Mouse (Mus musculus) erythroblast, embryonic 14.5 days (primary cell): ENCODE results near the gene Fubp3. TPM values are rescaled to one million over a fixed set of nuclear protein-coding genes. Genes with fewer than 3 reads are reported as not detected.

Source experiments
- H3K27me3 ChIP-seq: 2 replicates; pipeline ENCODE4 v1.6.1; 2012; ENCODE audit warnings: inconsistent platforms; ENCODE audit not compliant: control insufficient read depth
- H3K36me3 ChIP-seq: 2 replicates; pipeline ENCODE4 v1.6.1; 2012; ENCODE audit warnings: mild to moderate bottlenecking, inconsistent platforms; ENCODE audit not compliant: control insufficient read depth
- H3K4me1 ChIP-seq: 2 replicates; pipeline ENCODE4 v1.6.1; 2012; ENCODE audit warnings: inconsistent platforms; ENCODE audit not compliant: control insufficient read depth
- H3K4me3 ChIP-seq: replicated peaks from 2 replicates; pipeline ENCODE3; 2012; ENCODE audit warnings: moderate library complexity, mild to moderate bottlenecking, inconsistent platforms
- H3K9me3 ChIP-seq: 2 replicates; pipeline ENCODE4 v1.6.1; 2012; ENCODE audit warnings: low read length, inconsistent platforms, mixed read lengths; ENCODE audit not compliant: control insufficient read depth
- GATA1 ChIP-seq: IDR thresholded peaks from 2 replicates; pipeline ENCODE4 v1.6.1; 2012; ENCODE audit warnings: low read length, inconsistent platforms, mixed read lengths
- TAL1 ChIP-seq: IDR thresholded peaks from 3 replicates; pipeline ENCODE4 v1.6.1; 2012; ENCODE audit warnings: low read length, inconsistent platforms, mixed read lengths
- polyA plus RNA-seq: library from polyadenylated mRNA; stranded (reverse); fragments of >175 nt; gene quantifications from 2 replicates; pipeline ENCODE4 v1.2.3, GENCODE M21; 2012

Gene Fubp3
- polyA plus RNA-seq, 1 experiment, result 1.5 TPM

GRCm38 (mm10) chr2:31638581-31639465, 66.4 kb downstream of the Fubp3 start:
- Histone ChIP-seq H3K36me3 (no peaks in the 10 kb centered on the region), H3K9me3 (peaks cover 17% of the 10 kb centered on the region; the same call in 1 of the 2 replicates), H3K27me3 (peaks cover 100% of the 10 kb centered on the region), H3K4me3 (no peak overlapping the region), H3K4me1 (no peaks in the 10 kb centered on the region)
- TF ChIP-seq GATA1, result no peak
- no peak for TF ChIP-seq TAL1

GRCm38 (mm10) chr2:31639466-31639760, 67.0 kb downstream of the Fubp3 start:
- no peak overlapping the region for H3K4me3 ChIP-seq
- TF ChIP-seq TAL1 (no peak), GATA1 (no peak)
- peaks cover 100% of the 10 kb centered on the region for H3K27me3 ChIP-seq
- no peaks in the 10 kb centered on the region for H3K36me3 ChIP-seq
- peaks cover 17% of the 10 kb centered on the region; the same call in 1 of the 2 replicates for H3K9me3 ChIP-seq
- no peaks in the 10 kb centered on the region for H3K4me1 ChIP-seq

- Histone ChIP-seq H3K36me3 (no peaks in the 10 kb centered on the region), H3K4me3 (no peak within 1 kb of the TSS), H3K4me1 (no peaks in the 10 kb centered on the region), H3K9me3 (peaks cover 17% of the 10 kb centered on the region; the same call in 1 of the 2 replicates), H3K27me3 (peaks cover 100% of the 10 kb centered on the region)
- TF ChIP-seq TAL1, result no peak
Observed at GRCm38 (mm10) chr2:31639901-31640608, 67.6 kb downstream of the Fubp3 start, which contains the start of gene Prdm12. Gene Prdm12, plus strand, starts transcription at chr2:31640037.

- Histone ChIP-seq H3K4me1 (no peaks in the 10 kb centered on the region), H3K4me3 (no peak overlapping the region), H3K36me3 (no peaks in the 10 kb centered on the region), H3K27me3 (peaks cover 97% of the 10 kb centered on the region), H3K9me3 (peaks cover 17% of the 10 kb centered on the region; the same call in 1 of the 2 replicates)
- TF ChIP-seq TAL1, result no peak
- no peak for TF ChIP-seq GATA1
Observed at GRCm38 (mm10) chr2:31640609-31641507, 68.4 kb downstream of the Fubp3 start.

- H3K9me3 ChIP-seq, result peaks cover 13% of the 10 kb centered on the region; the same call in 1 of the 2 replicates
- no peak overlapping the region for H3K4me3 ChIP-seq
- TF ChIP-seq GATA1, result no peak
- TF ChIP-seq TAL1, result no peak
- H3K36me3 ChIP-seq, result no peaks in the 10 kb centered on the region
- H3K4me1 ChIP-seq, result no peaks in the 10 kb centered on the region
- H3K27me3 ChIP-seq, result peaks cover 97% of the 10 kb centered on the region
Observed at GRCm38 (mm10) chr2:31641508-31641830, 69.0 kb downstream of the Fubp3 start.

GRCm38 (mm10) chr2:31641929-31642328, 69.5 kb downstream of the Fubp3 start:
- Histone ChIP-seq H3K27me3 (peaks cover 97% of the 10 kb centered on the region), H3K4me1 (no peaks in the 10 kb centered on the region), H3K9me3 (peaks cover 12% of the 10 kb centered on the region; the same call in 1 of the 2 replicates), H3K4me3 (no peak overlapping the region), H3K36me3 (no peaks in the 10 kb centered on the region)
- no peak for TF ChIP-seq GATA1
- TF ChIP-seq TAL1, result no peak

GRCm38 (mm10) chr2:31653971-31654853, 81.8 kb downstream of the Fubp3 start:
- H3K36me3 ChIP-seq, result no peaks in the 10 kb centered on the region
- TF ChIP-seq GATA1 (no peak), TAL1 (no peak)
- H3K27me3 ChIP-seq, result peaks cover 89% of the 10 kb centered on the region
- peak overlapping the region; percentile 16 for H3K4me3 ChIP-seq
- peaks cover 1% of the 10 kb centered on the region; the same call in 1 of the 2 replicates for H3K4me1 ChIP-seq
- H3K9me3 ChIP-seq, result peaks cover 5% of the 10 kb centered on the region

GRCm38 (mm10) chr2:31654854-31655559, 82.6 kb downstream of the Fubp3 start:
- peaks cover 1% of the 10 kb centered on the region; the same call in 1 of the 2 replicates for H3K4me1 ChIP-seq
- H3K27me3 ChIP-seq, result peaks cover 86% of the 10 kb centered on the region
- no peak for TF ChIP-seq GATA1
- no peak for TF ChIP-seq TAL1
- peaks cover 7% of the 10 kb centered on the region for H3K9me3 ChIP-seq
- H3K4me3 ChIP-seq, result no peak overlapping the region
- no peaks in the 10 kb centered on the region for H3K36me3 ChIP-seq
